Mouse (Mus musculus): ENCODE data around the gene Gm10720. TPM values are rescaled to one million over a fixed set of nuclear protein-coding genes. Genes with fewer than 3 reads are reported as not detected.
"Not testable (repeated sequence)": the region's sequence is repeated elsewhere in the genome, so short reads cannot be mapped to it uniquely, and the experiment has no call there.

Gene Gm10720
- polyA plus RNA-seq, 1 experiment from 2014 or later = not detected

DNA sequence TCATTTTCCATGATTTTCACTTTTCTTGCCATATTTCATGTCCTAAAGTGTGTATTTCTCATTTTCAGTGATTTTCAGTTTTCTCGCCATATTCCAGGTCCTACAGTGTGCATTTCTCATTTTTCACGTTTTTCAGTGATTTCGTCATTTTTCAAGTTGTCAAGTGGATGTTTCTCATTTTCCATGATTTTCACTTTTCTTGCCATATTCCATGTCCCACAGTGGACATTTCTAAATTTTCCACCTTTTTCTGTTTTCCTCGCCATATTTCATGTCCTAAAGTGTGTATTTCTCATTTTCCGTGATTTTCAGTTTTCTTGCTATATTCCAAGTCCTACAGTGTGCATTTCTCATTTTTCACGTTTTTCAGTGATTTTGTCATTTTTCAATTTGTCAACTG lies 442 bp downstream of the Gm10720 start:
- not testable (repeated sequence) for H3K27ac ChIP-seq (replicated peaks); H3K4me3 ChIP-seq; H3K27me3 ChIP-seq (replicated peaks); H3K9ac ChIP-seq; ATAC-seq (ENCODE audit: extremely low read depth, insufficient number of reproducible peaks, low FRiP score, low TSS enrichment); H3K4me2 ChIP-seq; H3K36me3 ChIP-seq; H3K4me1 ChIP-seq; H3K9me3 ChIP-seq
- WGBS = 69% methylated on average over 6 of the region's 6 CpGs

DNA sequence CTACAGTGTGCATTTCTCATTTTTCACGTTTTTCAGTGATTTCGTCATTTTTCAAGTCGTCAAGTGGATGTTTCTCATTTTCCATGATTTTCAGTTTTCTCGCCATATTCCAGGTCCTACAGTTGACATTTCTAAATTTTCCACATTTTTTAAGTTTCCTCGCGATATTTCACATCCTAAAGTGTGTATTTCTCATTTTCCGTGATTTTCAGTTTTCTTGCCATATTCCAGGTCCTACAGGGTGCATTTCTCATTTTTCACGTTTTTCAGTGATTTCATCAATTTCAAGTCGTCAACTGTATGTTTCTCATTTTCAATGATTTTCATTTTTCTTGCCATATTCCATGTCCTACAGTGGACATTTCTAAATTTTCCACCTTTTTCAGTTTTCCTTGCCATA lies 1.7 kb downstream of the Gm10720 start, which contains the start of gene Gm10719:
Gene Gm10719, plus strand, starts transcription at position 301 of the 400 bp plus-strand sequence.
- H3K27me3 ChIP-seq (replicated peaks); H3K9ac ChIP-seq; ATAC-seq (ENCODE audit: extremely low read depth, insufficient number of reproducible peaks, low FRiP score, low TSS enrichment); H3K4me2 ChIP-seq; H3K4me1 ChIP-seq; H3K9me3 ChIP-seq; H3K4me3 ChIP-seq; H3K27ac ChIP-seq (replicated peaks); H3K36me3 ChIP-seq: not testable (repeated sequence)
- 47% methylated on average over 2 of the region's 9 CpGs for WGBS

DNA sequence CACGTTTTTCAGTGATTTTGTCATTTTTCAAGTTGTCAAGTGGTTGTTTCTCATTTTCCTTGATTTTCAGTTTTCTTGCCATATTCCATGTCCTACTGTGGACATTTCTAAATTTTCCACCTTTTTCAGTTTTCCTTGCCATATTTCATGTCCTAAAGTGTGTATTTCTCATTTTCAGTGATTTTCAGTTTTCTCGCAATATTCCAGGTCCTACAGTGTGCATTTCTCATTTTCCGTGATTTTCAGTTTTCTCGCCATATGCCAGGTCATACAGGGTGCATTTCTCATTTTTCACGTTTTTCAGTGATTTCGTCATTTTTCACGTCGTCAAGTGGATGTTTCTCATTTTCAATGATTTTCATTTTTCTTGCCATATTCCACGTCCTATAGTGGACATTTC lies 3.5 kb downstream of the Gm10720 start:
- H3K9ac ChIP-seq; H3K27ac ChIP-seq (replicated peaks); H3K4me3 ChIP-seq; ATAC-seq (ENCODE audit: extremely low read depth, insufficient number of reproducible peaks, low FRiP score, low TSS enrichment); H3K27me3 ChIP-seq (replicated peaks); H3K36me3 ChIP-seq; H3K9me3 ChIP-seq; H3K4me2 ChIP-seq; H3K4me1 ChIP-seq: not testable (repeated sequence)
- 58% methylated on average over 9 of the region's 9 CpGs for WGBS

DNA sequence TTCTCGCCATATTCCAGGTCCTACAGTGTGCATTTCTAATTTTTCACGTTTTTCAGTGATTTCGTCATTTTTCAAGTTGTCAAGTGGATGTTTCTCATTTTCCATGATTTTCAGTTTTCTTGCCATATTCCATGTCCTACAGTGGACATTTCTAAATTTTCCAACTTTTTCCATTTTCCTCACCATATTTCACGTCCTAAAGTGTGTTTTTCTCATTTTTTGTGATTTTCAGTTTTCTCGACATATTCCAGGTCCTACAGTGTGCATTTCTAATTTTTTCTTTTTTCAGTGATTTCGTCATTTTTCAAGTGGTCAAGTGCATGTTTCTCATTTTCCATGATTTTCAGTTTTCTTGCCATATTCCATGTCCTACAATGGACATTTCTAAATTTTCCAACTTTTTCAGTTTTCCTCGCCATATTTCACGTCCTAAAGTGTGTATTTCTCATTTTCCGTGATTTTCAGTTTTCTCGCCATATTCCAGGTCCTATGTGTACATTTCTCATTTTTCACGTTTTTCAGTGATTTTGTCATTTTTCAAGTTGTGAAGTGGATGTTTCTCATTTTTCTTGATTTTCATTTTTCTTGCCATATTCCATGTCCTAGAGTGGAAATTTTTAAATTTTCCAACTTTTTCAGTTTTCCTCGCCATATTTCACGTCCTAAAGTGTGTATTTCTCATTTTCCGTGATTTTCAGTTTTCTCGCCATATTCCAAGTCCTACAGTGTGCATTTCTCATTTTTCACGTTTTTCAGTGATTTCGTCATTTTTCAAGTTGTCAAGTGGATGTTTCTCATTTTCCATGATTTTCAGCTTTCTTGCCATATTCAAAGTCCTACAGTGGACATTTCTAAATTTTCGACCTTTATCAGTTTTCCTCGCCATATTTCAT lies 4.6 kb downstream of the Gm10720 start:
- H3K4me1 ChIP-seq; H3K4me2 ChIP-seq; H3K27ac ChIP-seq (replicated peaks); H3K36me3 ChIP-seq; H3K27me3 ChIP-seq (replicated peaks); H3K9ac ChIP-seq; H3K4me3 ChIP-seq; ATAC-seq (ENCODE audit: extremely low read depth, insufficient number of reproducible peaks, low FRiP score, low TSS enrichment); H3K9me3 ChIP-seq: not testable (repeated sequence)
- WGBS = 67% methylated on average over 17 of the region's 19 CpGs

DNA sequence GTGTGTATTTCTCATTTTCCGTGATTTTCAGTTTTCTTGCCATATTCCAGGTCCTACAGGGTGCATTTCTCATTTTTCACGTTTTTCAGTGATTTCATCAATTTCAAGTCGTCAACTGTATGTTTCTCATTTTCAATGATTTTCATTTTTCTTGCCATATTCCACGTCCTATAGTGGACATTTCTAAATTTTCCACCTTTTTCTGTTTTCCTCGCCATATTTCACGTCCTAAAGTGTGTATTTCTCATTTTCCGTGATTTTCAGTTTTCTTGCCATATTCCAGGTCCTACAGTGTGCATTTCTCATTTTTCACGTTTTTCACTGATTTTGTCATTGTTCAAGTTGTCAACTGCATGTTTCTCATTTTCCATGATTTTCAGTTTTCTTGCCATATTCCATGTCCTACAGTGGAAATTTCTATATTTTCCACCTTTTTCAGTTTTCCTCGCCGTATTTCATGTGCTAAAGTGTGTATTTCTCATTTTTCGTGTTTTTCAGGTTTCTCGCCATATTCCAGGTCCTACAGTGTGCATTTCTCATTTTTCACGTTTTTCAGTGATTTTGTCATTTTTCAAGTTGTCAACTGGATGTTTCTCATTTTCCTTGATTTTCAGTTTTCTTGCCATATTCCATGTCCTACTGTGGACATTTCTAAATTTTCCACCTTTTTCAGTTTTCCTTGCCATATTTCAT lies 7.0 kb downstream of the Gm10720 start:
- not testable (repeated sequence) for ATAC-seq (ENCODE audit: extremely low read depth, insufficient number of reproducible peaks, low FRiP score, low TSS enrichment); H3K27ac ChIP-seq (replicated peaks); H3K9me3 ChIP-seq; H3K27me3 ChIP-seq (replicated peaks); H3K36me3 ChIP-seq; H3K4me1 ChIP-seq; H3K4me3 ChIP-seq; H3K4me2 ChIP-seq; H3K9ac ChIP-seq
- WGBS = 68% methylated on average over 11 of the region's 13 CpGs

DNA sequence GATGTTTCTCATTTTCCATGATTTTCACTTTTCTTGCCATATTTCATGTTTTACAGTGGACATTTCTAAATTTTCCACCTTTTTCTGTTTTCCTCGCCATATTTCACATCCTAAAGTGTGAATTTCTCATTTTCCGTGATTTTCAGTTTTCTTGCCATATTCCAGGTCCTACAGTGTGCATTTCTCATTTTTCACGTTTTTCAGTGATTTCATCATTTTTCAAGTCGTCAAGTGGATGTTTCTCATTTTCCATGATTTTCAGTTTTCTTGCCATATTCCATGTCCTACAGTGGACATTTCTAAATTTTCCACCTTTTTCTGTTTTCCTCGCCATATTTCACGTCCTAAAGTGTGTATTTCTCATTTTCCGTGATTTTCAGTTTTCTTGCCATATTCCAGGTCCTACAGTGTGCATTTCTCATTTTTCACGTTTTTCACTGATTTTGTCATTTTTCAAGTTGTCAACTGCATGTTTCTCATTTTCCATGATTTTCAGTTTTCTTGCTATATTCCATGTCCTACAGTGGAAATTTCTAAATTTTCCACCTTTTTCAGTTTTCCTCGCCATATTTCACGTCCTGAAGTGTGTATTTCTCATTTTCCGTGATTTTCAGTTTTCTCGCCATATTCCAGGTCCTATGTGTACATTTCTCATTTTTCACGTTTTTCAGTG lies 8.0 kb downstream of the Gm10720 start, which contains the start of gene Gm10718:
Gene Gm10718, plus strand, starts transcription at position 236 of the 673 bp plus-strand sequence.
- not testable (repeated sequence) for H3K9me3 ChIP-seq; H3K4me3 ChIP-seq; ATAC-seq (ENCODE audit: extremely low read depth, insufficient number of reproducible peaks, low FRiP score, low TSS enrichment); H3K27me3 ChIP-seq (replicated peaks); H3K9ac ChIP-seq; H3K4me2 ChIP-seq; H3K27ac ChIP-seq (replicated peaks); H3K36me3 ChIP-seq; H3K4me1 ChIP-seq
- WGBS = 67% methylated on average over 12 of the region's 13 CpGs

DNA sequence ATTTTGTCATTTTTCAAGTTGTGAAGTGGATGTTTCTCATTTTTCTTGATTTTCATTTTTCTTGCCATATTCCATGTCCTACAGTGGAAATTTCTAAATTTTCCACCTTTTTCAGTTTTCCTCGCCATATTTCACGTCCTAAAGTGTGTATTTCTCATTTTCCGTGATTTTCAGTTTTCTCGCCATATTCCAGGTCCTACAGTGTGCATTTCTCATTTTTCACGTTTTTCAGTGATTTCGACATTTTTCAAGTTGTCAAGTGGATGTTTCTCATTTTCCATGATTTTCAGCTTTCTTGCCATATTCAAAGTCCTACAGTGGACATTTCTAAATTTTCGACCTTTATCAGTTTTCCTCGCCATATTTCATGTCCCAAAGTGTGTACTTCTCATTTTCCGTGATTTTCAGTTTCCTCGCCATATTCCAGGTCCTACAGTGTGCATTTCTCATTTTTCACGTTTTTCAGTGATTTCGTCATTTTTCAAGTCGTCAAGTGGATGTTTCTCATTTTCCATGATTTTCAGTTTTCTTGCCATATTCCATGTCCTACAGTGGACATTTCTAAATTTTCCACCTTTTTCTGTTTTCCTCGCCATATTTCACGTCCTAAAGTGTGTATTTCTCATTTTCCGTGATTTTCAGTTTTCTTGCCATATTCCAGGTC lies 8.7 kb downstream of the Gm10720 start:
- not testable (repeated sequence) for H3K9ac ChIP-seq; H3K9me3 ChIP-seq; H3K4me3 ChIP-seq; H3K4me1 ChIP-seq; H3K36me3 ChIP-seq; H3K27ac ChIP-seq (replicated peaks); ATAC-seq (ENCODE audit: extremely low read depth, insufficient number of reproducible peaks, low FRiP score, low TSS enrichment); H3K4me2 ChIP-seq; H3K27me3 ChIP-seq (replicated peaks)
- 69% methylated on average over 16 of the region's 16 CpGs for WGBS

DNA sequence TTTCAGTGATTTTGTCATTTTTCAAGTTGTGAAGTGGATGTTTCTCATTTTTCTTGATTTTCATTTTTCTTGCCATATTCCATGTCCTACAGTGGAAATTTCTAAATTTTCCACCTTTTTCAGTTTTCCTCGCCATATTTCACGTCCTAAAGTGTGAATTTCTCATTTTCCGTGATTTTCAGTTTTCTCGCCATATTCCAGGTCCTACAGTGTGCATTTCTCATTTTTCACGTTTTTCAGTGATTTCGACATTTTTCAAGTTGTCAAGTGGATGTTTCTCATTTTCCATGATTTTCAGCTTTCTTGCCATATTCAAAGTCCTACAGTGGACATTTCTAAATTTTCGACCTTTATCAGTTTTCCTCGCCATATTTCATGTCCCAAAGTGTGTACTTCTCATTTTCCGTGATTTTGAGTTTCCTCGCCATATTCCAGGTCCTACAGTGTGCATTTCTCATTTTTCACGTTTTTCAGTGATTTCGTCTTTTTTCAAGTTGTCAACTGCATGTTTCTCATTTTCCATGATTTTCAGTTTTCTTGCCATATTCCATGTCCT lies 9.5 kb downstream of the Gm10720 start, which contains the start of gene Gm10717:
Gene Gm10717, plus strand, starts transcription at position 506 of the 556 bp plus-strand sequence.
- H3K36me3 ChIP-seq; H3K4me1 ChIP-seq; H3K27ac ChIP-seq (replicated peaks); H3K4me3 ChIP-seq; H3K4me2 ChIP-seq; H3K9ac ChIP-seq; H3K27me3 ChIP-seq (replicated peaks); H3K9me3 ChIP-seq; ATAC-seq (ENCODE audit: extremely low read depth, insufficient number of reproducible peaks, low FRiP score, low TSS enrichment): not testable (repeated sequence)
- 65% methylated on average over 12 of the region's 12 CpGs for WGBS

DNA sequence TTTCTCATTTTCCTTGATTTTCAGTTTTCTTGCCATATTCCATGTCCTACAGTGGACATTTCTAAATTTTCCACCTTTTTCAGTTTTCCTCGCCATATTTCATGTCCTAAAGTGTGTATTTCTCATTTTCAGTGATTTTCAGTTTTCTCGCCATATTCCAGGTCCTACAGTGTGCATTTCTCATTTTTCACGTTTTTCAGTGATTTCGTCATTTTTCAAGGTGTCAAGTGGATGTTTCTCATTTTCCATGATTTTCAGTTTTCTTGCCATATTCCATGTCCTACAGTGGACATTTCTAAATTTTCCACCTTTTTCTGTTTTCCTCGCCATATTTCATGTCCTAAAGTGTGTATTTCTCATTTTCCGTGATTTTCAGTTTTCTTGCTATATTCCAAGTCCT lies 10.2 kb downstream of the Gm10720 start:
- H3K36me3 ChIP-seq; H3K27me3 ChIP-seq (replicated peaks); H3K4me1 ChIP-seq; H3K4me3 ChIP-seq; H3K27ac ChIP-seq (replicated peaks); H3K9ac ChIP-seq; H3K9me3 ChIP-seq; ATAC-seq (ENCODE audit: extremely low read depth, insufficient number of reproducible peaks, low FRiP score, low TSS enrichment); H3K4me2 ChIP-seq: not testable (repeated sequence)
- 63% methylated on average over 5 of the region's 6 CpGs for WGBS

DNA sequence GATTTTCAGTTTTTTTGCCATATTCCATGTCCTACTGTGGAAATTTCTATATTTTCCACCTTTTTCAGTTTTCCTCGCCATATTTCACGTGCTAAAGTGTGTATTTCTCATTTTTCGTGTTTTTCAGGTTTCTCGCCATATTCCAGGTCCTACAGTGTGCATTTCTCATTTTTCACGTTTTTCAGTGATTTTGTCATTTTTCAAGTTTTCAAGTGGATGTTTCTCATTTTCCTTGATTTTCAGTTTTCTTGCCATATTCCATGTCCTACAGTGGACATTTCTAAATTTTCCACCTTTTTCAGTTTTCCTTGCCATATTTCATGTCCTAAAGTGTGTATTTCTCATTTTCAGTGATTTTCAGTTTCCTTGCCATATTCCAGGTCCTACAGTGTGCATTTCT lies 10.7 kb downstream of the Gm10720 start:
- H3K4me3 ChIP-seq; H3K36me3 ChIP-seq; H3K9ac ChIP-seq; H3K27me3 ChIP-seq (replicated peaks); ATAC-seq (ENCODE audit: extremely low read depth, insufficient number of reproducible peaks, low FRiP score, low TSS enrichment); H3K4me1 ChIP-seq; H3K4me2 ChIP-seq; H3K27ac ChIP-seq (replicated peaks); H3K9me3 ChIP-seq: not testable (repeated sequence)
- 70% methylated on average over 5 of the region's 5 CpGs for WGBS

DNA sequence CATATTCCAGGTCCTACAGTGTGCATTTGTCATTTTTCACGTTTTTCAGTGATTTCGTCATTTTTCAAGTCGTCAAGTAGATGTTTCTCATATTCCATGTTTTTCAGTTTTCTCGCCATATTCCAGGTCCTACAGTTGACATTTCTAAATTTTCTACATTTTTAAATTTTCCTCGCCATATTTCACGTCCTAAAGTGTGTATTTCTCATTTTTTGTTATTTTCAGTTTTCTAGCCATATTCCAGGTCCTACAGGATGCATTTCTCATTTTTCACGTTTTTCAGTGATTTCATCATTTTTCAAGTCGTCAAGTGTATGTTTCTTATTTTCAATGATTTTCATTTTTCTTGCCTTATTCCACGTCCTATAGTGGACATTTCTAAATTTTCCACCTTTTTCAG lies 11.3 kb downstream of the Gm10720 start:
- not testable (repeated sequence) for H3K4me1 ChIP-seq; H3K27me3 ChIP-seq (replicated peaks); H3K4me3 ChIP-seq; ATAC-seq (ENCODE audit: extremely low read depth, insufficient number of reproducible peaks, low FRiP score, low TSS enrichment); H3K4me2 ChIP-seq; H3K9me3 ChIP-seq; H3K36me3 ChIP-seq; H3K9ac ChIP-seq; H3K27ac ChIP-seq (replicated peaks)
- WGBS = 59% methylated on average over 9 of the region's 9 CpGs

All from heart, embryonic 13.5 days (tissue).